Mouse (Mus musculus) kidney, adult 8-10 months (tissue): ENCODE data around the gene Cytip.
A peak's percentile ranks its signal among the peaks of the same experiment; 100 is the strongest.

Experiments used
- DNase-seq, 2 experiments: peaks; one replicate each; pipeline ENCODE4 v3.0.0; 2022

The Cytip gene

GRCm38 (mm10) chr2:58195346-58195745 lies at the start of gene Cytip:
Gene Cytip, minus strand, starts transcription at chr2:58195532.
- peak; percentile 65 to 85 for DNase-seq

DNA sequence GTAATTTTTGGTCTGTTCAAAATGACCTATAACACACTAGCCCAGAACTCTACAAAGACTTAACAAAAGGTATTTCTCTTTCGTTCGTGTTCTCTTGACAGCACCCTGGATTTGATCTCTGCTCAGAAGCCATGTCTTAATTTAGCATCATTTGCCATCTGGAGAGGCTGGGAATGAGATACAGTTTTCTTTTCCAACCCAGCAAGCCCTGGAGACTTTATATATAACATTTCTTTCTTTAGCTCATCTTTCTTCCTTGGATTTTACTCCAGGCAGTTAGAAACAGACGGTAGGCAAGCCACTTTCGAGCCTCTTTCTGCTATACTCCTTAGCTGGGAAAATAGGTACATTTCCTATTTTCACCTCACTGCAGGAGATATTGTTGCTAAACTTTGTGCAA lies 45.3 kb upstream of the Cytip start:
- DNase-seq: no peak

DNA sequence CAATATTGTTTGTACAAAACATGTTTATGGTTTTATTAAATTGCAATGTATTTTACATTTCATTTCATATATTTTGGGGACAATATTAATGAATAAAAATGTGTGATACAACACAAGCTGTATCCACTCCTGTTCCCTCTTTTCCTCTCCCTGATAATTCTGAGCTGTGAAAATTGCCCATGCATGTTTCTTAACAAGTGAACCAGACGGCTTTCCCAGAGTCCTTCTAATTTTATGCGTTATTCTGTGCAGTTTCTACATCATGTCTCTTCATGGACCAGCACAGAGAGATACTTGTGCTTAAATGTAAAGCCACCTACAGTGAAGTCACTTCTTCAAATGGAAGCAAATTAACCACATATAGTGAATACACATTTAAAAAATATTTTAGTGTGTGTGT lies 42.2 kb upstream of the Cytip start:
- DNase-seq: no peak

GRCm38 (mm10) chr2:58199442-58199841 lies 4.1 kb upstream of the Cytip start:
- DNase-seq: peak; percentile 44 to 63

GRCm38 (mm10) chr2:58196880-58197279 lies 1.5 kb upstream of the Cytip start:
- DNase-seq: no peak

DNA sequence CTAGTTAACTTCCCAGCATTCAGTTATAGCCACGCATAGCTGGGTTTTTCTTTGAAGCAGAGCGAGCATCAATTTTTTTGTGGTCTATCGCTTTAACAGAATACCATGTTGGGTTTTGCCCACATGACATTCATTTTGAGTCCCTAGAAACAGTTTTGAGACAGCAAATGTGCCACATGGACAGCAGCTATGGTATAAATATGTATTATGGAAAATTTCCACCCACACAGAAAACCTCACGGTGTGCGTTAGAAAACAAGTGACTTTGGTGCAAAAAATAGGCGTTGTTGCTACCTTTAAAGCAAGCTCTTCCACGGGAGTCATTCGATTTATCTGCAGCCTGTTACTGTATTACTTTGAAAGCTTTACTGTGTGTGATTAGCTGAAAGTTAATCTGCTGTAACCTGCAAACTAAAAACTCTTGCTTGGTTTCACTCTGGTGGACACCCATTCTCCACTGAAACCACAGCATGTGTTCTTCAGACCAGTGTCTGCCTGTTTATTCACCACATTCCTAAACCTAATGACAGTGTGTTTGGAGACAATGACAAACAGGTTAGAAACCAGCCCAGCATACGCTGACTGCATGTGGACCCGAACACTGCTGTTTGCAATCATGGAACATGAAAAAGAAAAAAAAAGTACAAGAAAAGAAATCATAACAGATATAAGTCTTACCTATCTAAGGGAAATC lies 763 bp downstream of the Cytip start:
- no peak for DNase-seq

- DNase-seq: no peak
Measured at GRCm38 (mm10) chr2:58192160-58192559, 3.2 kb downstream of the Cytip start.

GRCm38 (mm10) chr2:58189501-58189900 lies 5.8 kb downstream of the Cytip start:
- no peak for DNase-seq

DNA sequence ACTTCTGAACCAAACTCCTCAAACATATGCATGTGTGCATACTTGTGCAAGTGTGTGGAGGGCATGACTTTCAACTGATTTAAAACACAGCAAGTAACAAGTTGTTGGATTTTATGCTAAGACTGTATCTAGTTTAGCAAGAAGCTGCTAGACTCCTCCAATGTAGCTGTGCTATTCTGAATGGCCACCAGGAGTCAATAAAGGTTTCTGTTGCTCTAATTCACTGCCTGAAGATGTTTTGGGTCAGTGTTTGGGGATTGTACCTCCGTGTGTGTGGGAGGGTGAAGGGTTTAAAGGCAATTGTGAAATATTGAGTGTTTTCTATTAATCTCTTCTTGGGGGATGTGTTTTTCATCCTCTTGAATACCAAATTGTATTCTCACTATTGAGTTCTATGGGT lies 6.4 kb downstream of the Cytip start:
- no peak for DNase-seq

- no peak for DNase-seq
Measured at GRCm38 (mm10) chr2:58187310-58188051, 7.9 kb downstream of the Cytip start.

DNA sequence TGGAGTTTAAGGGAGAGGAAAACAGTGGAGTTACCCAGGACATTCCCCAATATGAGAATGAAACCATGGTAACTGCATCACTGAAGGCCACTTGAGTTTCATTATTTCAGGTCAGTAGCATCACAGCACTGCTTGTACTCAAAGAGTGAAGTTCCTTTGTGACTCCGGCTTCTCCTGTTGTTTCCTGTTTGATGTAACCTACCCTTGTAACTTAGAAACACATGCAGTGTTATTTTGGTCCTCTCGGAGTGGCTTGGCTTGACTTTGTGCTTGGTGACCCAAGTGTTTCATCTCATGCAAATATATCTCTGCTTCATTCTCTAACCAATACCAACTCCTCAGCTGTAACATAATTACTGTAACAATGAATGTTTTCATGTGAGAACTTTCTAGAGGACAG lies 11.1 kb downstream of the Cytip start:
- no peak for DNase-seq

- DNase-seq: no peak
Measured at GRCm38 (mm10) chr2:58183658-58184057, 11.7 kb downstream of the Cytip start.

GRCm38 (mm10) chr2:58180776-58181175 lies 14.6 kb downstream of the Cytip start:
- DNase-seq: no peak

DNA sequence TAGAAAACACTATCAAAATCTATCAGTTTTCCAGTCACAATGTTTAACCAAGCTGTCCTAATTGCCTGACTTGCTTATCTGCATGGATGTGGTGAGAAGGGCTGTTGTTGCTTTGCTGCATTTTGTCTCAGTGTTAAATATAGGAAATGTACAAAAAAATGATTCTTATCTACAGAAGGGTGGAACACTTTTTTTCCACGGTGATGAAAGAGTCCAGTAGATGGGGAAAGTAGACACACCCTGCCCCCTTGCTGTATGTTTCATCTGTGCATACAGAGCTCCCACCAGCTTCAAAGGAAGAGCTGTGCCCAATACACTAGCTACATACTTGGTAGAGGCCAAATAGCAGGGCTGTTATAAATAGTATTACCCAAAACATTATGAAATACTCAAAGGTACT lies 16.3 kb downstream of the Cytip start:
- no peak for DNase-seq

- DNase-seq: peak; percentile 73 to 79
Measured at GRCm38 (mm10) chr2:58175392-58176291, 19.7 kb downstream of the Cytip start.

GRCm38 (mm10) chr2:58174476-58175286 lies 20.7 kb downstream of the Cytip start:
- DNase-seq: no peak

DNA sequence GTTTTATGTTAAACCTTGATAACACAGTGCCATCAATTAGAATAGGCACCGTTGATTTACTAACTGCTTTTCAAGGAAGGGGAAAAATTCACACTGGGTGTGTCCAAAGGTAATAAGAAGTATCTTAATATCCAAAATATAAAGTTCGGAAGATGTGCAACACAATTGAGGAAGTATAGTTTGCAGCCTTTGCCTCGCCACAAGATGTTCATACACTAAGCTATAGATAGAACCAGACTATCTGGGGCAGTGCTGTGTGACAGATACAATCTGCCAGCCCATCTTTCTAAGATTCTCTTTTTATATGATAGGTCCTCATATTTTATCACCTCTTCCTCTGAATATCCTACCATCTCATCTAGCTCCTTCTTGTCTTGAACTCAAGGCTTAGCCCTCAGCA lies 22.4 kb downstream of the Cytip start:
- DNase-seq: no peak

DNA sequence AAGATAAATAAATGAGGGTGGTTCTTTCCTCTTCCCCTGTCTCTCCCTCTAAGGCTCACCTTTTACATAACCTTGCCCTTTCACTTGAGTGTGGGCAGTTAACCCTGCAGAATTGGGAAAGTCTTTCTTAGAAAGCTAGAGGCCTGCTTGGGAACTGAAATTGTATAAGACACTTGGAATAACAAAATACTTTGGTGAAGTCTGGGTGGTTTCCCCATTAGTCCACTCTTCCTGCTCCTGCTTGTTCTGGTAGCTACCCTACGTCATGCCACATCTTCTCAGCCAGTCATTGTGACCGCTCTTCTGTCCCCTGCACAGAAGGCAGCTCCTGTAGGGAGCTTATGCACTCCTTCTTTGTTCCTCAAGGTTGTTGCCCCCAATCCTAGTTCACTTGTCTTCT lies 26.2 kb downstream of the Cytip start:
- DNase-seq: no peak

GRCm38 (mm10) chr2:58167654-58168053 lies 27.7 kb downstream of the Cytip start:
- no peak for DNase-seq

DNA sequence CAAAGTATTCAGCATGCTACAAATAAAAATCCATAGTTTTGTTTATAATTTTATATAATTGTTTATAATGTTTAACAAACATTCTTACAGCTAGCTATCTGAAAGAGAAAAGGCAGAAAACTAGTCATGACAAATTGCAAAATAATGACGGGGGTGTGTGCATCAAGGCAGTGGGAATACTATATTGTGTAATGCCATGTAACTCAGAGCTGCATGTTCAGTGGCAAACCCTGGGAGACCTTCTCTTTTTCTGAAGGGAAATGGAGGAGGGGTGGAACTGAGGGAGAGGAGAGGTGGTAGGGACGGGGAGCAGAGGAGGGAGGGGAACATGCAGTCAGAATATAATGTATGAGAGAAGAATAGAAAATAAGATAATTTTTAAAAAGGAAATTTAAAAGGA lies 28.6 kb downstream of the Cytip start:
- no peak for DNase-seq

DNA sequence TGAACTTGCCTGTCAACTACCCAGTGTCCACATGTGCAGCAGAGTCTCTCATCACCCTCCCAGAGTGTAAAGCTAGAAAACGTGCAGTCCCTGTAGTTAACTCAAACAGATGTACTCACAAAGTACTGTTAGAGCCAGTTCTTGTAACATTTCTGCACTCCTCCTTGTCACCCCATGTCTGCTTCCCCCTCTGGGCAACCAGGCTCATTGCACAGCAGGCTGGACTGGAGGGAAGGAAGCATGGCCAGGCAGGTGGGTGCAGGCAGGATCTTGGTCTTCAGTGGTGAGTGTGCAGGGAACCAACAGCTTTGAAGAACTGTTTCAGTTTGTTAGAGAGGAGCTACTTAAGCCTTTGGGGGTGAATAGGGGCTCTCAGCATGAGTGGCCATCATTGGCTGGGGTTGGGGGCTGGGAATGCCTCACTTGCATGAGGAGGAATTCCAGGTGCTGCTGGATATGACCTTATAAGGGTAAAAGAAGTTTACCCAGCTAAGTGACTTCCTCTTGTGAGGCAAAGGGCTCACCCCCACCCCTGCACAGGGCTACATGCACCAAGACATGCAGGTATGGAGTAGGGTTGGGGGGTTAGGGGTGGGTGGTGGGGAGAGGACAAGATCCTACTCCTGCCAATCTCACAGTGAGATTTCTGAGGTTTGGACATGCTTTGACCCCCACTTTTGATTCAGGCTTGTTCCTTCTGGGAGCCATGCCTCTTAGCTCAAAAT lies 31.7 kb downstream of the Cytip start:
- no peak for DNase-seq

GRCm38 (mm10) chr2:58161813-58162212 lies 33.5 kb downstream of the Cytip start:
- DNase-seq: no peak
